Mouse (Mus musculus): ENCODE results near the gene Spaca4. TPM values are rescaled to one million over a fixed set of nuclear protein-coding genes. Genes with fewer than 3 reads are reported as not detected.

The Spaca4 gene
- total RNA-seq (2021): not detected

DNA sequence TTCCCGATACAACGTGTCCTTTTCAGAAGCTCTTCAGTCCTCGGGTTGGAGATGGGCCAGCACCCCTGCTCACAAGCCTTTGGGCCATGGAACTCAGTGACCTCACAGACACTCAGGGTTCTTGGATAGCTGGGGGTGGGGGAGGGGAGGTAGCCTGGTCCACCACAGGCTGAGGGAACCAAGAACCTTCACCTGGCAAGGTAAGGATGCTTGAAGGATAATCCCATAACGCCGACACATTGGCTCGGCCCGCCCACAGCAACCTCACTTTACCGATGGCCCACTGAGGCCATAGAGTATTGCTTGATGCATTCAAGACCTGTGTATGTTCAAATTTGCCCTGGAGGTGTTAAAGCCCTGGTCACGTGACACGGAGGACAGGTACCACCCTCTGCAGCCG, at the start of gene Spaca4:
Gene Spaca4, minus strand, starts transcription at position 101 of the 400 bp plus-strand sequence.
- DNase-seq: no peak

DNA sequence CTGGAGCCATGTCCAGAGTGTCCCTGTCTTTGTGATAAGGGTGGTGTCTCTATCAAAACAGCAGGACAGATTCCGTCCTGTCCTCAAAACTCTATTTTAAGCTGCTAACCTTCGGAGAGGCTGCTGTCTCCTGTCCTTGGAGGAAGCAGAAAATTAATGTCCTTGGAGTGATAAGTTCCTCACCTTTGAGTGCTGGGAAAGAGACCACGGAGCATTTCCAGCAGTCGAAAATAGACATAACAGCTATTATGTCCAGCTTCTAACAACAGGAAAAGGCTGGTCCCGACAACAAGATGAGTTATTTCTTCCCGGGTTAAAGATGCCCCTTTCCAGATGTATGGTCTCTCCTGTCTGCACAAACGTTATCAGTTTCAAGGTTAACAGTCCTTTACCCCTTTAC, 49.6 kb upstream of the Spaca4 start:
- DNase-seq: no peak

DNA sequence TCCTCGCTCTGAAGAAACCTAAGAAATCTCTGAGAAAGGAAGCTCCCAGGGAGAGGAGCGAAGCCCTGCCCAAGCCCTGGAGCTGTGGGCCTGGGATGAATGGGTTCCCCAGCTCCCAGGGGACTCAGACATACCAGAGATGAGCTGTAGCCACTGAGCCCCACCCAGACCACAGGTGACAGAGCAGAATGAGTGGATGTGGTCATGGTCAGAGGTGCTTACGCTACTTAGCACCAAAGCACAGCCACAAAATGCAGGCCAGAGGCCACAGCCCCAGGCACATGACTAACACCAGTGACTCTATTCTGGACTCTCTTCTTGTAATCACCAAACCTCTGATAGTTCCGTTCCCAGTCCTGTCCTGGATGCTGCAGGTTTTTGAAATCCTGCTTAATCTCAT, 45.5 kb upstream of the Spaca4 start:
- no peak for DNase-seq

DNA sequence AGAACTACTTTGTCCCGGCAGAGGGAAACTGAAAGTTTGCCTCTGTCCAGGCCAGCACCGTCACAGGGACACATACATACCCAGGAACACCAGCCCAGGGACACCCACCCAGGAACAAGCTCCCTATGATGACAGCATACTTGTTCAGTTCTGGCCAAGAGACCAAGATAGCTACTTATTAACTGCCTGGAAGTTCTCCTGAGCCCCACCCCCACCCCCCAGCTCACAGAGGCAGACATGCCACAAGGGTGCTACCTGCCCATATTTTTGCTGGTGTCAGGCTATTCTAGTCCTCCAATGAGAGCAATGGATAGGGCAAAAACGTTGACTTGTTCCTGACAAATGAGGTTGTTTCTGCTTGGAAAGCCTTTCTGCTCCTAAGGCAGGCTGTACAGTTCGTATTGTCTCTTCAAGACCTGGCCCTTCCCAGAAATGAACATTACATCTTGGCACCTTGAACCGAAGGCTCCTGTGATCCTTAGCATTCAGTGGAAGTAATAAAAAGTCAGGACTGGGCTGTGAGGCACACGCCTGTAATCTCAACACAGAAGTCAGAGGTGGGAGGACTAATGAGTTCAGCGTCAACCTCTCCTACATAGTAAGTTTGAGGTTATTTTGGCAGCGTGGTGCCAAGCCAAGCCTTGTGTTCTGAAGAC, 44.9 kb upstream of the Spaca4 start:
- DNase-seq: no peak

DNA sequence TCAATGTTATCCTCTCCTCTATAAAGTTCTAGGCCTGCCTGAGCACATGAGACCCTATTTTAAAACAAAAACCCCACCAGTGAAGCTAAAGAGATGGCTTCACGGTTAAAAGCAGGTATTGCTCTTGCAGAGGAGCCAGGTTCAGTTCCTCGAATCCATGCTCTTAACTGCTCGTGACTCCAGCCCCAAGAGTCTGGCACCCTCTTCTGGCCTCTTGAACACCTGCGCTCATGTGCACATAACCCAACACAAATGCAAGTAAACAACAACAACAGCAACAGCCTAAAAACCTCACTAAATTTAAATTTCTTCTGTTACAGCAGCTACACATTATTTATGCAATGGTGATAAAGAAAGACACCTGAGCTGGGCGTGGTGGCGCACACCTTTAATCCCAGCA, 41.9 kb upstream of the Spaca4 start:
- no peak for DNase-seq

DNA sequence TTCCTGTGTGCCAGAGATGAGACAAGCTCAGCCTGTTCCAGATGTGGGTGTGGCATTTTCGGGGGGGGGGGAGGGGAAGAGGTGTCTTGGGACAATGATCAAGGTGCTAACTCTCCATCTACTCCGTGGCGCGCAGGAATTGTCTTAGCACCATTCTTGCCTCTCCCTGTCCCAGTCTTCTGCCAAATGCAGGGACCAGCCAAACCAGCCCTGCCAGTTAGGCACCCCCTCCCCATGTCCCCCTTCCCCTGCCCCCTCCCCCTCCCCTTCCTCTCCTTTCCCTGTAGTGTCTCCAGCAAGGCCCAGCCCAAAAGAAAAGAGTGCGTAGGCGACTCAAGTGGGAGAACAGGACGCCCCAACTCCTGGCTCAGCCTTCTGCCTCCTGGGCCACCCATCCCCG, 41.2 kb upstream of the Spaca4 start:
- no peak for DNase-seq

DNA sequence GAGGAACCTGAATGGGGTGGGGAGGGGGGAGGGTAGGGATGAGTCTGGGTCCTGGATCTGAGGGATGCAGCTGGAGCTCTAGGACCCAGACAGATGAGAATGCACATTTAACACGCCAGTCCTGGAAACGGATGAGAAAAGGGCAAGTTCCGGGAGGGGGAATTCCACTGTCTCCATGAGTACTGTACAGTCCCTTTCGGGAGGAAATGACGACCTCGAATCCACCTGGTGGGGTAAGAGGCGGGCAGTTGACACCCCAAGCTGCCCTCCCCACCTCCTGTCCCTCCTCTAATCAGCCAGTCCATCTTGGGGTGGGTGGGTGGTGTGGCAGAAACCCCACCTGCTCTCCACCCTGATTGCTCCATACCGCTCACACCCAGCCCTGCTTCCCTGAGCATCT, 40.4 kb upstream of the Spaca4 start:
- DNase-seq: no peak

DNA sequence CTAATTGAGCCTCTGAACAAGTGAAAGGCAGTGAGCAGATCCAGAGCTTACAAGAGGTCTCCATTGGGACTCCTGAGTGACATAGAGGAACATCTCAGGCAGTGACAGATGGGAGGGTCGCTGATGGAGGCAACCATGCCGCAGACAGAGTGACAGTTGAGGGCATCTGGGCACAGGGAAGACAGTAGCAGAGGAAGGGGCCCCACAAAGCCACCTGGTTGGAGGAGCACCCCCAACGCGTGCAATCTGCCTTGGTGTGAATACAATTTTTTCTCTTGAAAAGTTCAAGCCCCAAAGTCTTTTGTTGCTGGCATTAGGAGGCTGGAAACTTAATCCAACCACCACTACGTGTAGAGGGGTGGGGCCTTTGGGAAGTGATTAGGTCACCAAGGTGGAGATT, 34.5 kb upstream of the Spaca4 start:
- DNase-seq: no peak

DNA sequence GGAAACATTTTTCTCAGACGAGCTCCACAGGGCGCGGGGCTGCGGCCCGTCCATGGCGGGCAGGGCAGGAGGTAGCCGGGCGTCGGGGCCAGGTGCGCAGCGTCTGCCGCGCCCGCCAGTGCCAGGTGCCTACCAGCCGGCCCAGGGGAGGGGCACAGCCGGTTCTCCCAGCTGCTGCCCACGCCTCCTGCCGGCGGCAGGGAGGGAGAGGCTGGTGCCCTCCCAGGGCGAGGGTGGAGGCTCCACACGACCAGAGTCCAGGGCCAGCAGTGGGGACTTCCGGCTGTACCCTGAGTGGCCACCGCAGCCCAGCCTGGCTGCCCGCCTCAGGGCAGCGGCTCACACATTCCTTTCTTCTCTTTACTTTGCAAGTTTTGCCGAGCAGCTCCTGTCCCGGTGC, 33.8 kb upstream of the Spaca4 start:
- no peak for DNase-seq

DNA sequence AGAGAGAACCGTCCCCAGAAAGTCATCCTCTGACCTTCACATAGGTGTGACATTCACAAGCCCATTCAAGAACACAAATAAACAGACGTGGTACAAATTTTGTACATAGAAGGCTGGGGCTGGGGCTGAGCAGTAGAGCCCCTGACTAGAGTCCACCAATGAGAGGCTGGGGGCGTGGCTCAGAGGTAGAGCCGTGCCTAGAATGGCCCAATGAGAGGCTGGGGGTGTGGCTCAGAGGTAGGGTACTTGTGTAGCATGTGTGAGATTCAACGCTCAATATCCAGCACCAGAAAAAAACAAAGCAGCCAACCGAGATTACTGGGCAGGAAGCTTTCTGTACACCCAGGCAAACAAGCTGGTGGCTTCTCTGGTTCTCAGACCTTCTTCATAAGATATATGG, 30.1 kb upstream of the Spaca4 start:
- DNase-seq: no peak

DNA sequence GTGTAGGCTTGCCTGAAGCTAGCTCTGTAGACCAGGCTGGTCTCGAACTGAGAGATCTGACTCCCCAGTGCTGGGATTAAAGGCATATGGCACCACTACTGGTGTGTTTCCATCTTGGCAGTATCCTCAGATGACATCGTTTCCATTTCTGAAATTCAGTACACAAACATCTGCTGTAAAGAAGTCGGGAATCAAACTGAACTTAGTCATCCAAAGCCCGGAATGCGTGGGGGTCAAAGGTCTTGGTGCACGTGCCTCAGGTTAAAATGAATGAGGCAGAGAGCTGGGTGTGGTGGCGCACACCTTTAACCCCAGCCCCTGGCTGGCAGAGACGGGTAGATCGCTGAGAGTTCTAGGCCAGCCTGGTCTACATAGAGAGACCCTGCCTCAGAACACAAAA, 24.5 kb upstream of the Spaca4 start:
- no peak for DNase-seq

DNA sequence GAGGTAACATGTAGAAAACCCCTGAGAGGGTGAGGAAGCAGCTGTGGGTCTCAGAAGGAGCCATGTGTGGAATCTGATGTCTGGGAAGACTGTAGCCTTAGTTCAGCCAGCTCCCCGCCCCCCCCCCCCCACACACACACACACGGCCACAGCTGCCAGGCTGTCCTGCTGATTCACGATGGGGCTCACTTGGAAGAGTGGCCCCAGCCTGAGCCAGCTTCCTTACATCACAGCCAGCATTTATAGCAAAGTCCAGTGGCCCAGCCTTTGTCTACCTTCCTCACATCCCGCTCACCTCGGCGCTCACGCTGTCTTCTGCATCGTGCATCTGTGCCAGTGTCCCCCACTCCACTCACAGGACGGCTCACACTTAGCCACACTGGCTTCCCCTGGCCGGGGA, 23.8 kb upstream of the Spaca4 start:
- DNase-seq: no peak

DNA sequence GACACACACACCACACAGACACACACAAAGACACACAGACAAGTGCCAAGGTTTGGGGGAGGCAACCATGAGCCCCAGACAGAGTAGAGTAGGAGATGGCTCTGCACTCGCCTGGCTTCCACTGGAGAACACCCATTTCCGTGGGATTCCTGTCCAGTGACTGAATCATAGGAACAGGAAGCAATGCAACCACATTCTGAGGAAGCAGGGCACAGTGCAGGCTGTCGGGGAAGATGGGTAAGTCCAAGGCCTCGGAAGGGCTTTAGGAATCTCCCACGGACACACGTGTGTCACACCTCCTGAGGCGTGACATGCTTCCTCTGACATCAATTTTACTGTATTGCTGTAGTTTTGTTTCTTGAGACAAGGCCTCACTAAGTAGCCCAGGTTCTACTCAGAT, 22.5 kb upstream of the Spaca4 start:
- DNase-seq: no peak

DNA sequence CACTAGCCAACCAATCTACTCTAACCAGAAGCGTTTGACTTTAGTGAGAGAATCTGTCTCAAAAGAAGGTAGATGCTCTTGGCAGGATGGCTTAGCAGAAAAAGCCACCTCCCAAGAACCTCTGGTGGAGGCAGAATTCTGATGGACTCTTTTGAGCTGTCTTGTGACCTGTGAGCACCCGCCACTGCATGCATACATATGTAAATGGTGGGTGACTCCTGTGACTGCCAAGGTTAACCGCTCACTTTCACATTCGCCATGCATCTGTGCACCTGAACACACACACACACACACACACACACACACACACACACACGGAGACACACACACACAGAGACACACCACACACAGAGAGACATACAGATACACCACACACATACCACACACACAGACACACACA, 21.8 kb upstream of the Spaca4 start:
- DNase-seq: no peak

DNA sequence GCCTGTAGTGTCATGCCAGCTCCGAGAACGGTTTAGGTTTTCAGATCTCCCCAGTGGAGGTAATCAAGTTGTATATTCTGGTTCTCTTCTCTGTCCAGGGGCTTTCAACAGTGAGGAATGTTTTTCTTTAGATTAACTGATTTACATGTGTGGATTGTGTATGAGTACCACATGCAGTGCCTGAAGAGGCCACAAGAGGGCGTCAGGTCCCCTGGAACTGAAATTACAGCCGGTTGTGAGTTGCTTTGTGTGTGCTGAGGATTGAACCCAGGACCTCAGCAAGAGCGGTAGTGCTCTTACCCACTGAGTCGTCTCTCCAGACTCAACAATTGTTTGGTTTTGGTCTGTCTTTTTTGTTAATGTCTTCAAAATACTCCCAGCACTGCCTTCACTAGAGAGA, 20.9 kb upstream of the Spaca4 start:
- DNase-seq: no peak

DNA sequence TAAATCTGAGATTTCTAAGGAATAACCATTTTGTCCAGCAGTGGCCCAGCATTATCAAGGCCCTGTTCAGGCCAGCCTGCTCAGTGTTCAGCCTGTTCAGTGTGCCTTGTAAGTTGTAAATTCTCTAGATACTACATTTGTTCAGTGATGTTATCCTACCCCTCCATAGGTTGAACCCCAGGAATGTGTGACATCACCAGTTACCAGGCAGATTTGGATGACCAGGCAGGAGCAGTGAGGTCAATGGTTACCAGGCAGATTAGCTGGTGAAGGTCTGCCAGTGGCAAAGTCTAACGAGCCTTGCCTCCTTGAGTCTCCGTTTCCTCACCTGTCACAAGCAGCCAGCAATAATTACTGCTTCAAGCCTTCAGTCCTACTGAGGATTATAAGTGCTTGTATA, 18.8 kb upstream of the Spaca4 start:
- DNase-seq: peak; percentile 91

DNA sequence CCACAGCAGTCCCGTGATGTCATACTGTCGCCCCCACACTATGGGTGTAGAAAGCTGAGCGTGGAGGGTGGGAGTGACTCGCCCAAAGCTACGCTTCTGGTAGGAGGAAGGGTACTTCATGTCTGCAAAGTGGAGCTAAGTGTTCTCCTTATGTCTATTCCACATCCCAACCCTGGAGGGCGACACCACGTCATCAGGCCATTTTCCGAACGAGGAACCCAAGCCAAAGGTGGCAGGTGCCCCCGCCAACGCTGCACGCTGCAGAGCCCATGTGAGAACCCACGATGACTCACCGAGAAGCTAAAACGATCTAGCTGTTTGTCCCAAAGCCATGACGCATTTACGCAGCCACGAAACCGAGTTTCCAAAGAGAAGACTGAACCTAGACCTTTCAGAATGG, 16.7 kb upstream of the Spaca4 start:
- DNase-seq: no peak

DNA sequence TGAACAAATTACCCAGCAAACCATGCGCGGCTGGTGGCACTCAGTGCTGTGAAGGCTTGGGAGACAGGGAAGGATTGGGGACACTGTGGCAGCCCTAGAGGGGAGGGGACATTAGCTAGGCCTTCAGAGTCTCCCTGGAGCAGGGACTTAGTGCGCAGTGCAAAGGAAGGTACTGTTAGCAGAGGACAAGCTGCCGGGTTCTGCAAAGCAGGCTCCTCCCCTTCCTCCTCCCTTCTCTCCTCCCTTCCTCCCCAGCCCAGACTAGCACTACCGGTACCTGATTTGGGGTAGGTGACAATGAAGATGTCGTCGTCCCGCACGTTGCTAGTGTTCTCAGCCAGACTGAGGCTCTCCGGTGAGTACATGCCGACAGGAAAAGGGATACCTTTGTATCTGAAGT, 16.2 kb upstream of the Spaca4 start:
- no peak for DNase-seq

DNA sequence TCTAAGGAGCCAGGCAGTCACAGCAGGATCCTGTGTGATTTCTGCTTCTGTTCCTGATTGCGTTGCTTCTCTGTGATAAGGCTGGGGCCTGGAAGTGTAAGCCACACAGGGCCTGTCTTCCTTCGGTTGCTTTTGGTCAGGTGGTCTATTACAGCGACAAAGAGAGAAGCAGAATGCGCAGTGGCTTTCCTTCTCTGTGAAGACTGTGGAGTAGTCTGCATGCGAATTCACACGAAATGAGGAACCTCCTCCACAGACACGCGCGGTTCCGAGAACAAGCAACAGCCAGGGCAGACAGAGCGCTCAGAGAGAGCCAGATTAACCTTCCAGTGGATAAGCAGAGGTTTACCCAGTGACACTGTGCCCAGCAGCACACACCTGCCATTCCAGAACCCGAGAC, 15.7 kb upstream of the Spaca4 start:
- DNase-seq: no peak

DNA sequence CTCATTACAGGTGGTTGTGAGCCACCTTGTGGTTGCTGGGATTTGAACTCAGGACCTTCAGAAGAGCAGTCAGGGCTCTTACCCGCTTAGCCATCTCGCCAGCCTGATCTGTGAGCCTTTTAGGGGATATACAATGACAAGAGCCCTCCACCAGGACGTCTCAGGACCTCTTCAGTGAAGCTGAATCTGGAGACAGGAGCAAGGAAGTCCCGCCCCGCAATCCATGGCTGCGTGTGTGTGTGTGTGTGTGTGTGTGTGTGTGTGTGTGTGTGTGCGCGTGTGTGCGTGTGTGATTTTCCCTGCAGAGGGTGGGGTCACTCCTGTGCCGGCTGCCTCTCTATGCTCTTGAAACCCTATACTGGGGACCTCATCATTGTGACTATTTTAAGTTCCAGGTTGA, 14.2 kb upstream of the Spaca4 start:
- DNase-seq: no peak

DNA sequence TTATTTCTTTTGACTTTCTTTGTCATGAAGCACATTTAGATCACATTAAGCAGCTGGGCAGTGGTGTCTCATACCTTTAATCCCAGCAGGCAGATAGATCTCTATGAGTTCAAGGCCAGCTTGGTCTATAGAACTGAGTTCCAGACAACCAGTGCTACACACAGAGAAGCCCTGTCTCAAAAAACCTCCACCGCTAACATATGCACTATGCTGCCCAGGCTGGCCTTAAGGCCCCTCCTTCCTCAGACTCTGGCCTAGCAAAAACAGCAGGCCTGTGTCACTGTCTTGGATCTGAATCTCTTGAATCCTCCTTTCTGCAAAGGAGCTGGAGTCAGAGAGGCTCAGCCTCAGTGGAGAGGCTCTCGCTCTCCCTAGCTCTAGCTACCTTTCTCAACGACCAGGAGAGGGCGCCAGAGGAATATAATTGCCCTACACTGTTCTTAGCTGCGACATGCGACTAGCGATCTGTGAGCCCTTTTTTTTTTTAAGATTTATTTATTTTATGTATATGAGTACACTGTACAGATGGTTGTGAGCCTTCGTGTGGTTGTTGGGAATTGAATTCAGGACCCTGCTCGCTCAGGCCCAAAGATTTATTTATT, 13.7 kb upstream of the Spaca4 start:
- peak; percentile 88 for DNase-seq

DNA sequence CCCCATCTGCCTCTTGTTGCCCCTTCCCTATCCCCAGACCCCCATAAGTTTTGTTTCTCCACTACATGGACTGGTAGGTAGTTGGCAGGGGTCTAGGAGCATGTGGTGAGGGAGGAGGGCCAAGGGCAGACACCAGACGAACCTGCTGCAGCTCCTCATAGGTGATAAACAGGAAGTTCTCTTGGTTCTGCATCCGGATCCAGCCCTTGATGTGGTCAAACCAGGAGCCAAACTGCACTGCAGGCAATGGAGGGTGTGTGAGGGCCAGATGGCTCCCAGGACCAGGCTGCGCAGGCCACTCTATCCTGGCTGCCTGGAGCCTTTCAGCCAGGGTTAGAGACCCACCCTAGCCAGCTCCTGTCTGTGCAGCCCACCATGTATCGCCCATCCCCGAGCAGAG, 7.9 kb upstream of the Spaca4 start:
- DNase-seq: no peak

DNA sequence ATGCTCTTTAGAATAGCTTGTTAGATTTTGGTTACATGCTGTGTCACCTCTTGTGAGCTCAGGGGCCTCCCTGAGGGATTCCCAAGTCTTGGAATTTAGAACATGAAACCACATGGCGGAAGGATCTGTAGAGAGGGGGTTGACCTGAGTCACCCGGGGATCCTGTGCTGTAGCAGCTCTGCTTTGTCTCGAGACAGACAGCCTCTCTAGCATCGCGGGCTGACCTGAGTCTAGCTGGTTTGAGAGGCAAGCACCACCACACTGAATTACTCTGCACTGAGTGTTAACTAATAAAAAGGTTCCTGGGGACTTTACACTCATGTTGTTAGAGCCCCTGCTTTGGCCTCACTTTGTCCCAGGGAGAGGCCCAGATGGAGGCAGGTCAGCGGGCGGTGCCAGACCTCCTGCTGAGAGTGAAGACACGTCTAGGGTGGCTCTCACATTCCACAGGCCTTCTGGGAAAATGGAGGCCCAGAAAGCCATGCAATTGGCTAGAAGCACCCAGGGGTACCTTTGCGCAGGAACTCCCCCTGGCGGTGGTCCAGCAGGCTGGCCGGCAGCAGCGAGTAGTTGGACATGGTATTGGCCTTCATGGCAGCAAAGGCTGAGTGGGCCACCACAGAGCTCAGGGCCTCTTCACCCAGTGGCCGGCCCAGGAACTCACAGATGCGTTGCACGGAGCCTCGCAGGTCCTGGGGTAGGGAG, 5.3 kb upstream of the Spaca4 start:
- peak; percentile 66 for DNase-seq

DNA sequence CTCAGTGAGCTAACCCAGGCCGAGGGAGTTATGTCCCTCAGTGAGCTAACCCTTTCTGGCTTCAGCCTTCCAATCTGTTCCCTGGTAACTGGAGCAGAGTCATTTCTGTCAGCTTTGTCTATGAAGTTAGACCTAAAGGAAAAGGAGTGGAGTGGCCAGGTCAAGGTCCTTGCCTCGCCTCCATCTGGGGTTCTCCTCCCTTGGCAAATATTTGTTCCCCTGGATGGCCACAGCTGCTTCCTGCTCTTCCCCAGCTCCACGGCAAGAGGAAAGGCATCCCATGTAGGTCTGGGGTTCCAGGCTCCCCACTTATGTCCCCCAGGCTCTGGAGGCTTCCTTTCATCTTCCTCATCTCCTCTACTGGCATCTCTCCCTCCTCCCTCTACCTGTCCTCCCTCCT, 2.0 kb upstream of the Spaca4 start:
- DNase-seq: no peak

Measured in heart, postnatal 4 days (tissue).